Mouse (Mus musculus): ENCODE data around the gene Fus.

DNA sequence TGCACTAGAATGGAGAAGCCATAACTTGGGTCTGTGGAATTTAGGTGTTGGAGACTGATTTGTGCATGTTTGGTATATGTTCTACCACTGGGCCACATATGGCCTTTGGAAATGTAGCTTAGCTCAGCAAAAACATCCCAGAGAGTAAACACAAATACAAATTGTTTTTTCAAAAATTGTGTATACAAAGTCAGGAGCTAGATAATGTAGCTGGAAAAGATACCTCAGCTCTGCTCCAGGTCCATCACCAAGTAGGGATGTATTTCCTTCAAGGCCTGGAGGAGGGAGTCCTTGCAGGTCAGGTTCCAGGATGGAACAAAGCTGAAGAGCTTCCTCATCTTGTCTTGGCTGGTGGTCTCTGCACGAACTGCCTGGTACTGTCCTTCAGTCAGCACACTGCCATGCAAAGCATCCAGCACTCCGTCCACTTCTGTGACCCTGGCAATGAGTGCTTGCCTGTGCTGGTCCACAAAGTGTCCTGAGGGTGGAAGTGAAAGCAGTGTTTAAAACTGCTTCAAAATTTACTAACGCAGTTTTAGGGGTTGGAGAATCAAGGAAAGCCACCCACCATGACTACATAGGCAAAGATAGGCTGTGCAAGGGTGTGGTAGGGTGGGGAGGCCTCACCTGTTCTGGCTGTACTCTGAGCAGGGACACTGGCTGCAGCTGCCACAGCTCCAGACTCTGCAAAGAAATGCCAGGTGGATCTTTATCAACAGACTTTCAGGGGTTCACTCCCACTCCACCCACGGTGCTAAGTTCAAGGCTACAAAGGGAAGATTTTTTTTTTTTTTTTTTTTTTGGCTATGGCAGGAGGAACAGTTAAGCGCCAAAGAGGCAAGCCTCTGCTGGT, 25.5 kb downstream of the Fus start:
- TF ChIP-seq CTCF (IDR thresholded peaks at IDR 0.05; ENCODE audit: low read depth, low read length) (no peak), POLR2A (IDR thresholded peaks at IDR 0.05; ENCODE audit: extremely low read depth, insufficient read depth, low read length) (no peak)

Measured in liver, adult 2 months (tissue).